Mouse (Mus musculus) bone marrow, adult 2 months (tissue): ENCODE data around the gene Eif5a2.

ENCODE experiments used
- CTCF ChIP-seq: fragments of 200-500 bp; IDR thresholded peaks from 2 replicates; pipeline ENCODE4 v1.5.1; 2011; ENCODE audit warnings: low read length, control low read depth; ENCODE audit not compliant: control insufficient read depth, insufficient read depth
- POLR2A ChIP-seq: fragments of 200-500 bp; IDR thresholded peaks from 2 replicates; pipeline ENCODE4 v1.6.1; 2011; ENCODE audit warnings: low read depth, mild to moderate bottlenecking, control low read depth, low read length, borderline replicate concordance; ENCODE audit not compliant: control insufficient read depth

GRCm38 (mm10) chr3:28743251-28743650 lies 37.8 kb upstream of the Eif5a2 start:
- TF ChIP-seq CTCF = no peak
- TF ChIP-seq POLR2A = no peak
